Mouse (Mus musculus) thymus, adult 2 months (tissue): ENCODE measurements at regions not wholly inside any gene's neighbourhood (a gene's known extent, or its start where the extent isn't known, plus 50 kb on each side); places are given as distances from the start of the nearest gene placed in this dataset.

Experiments
- DNase-seq: peaks from one replicate; pipeline ENCODE4 v3.0.0; 2021
- H3K27ac ChIP-seq: fragments of 200-500 bp; 2 replicates; pipeline ENCODE4 v1.5.1; 2012; ENCODE audit warnings: low read length, control low read depth; ENCODE audit not compliant: control insufficient read depth, insufficient read depth
- H3K27me3 ChIP-seq: fragments of 200-500 bp; 2 replicates; pipeline ENCODE4 v1.6.1; 2012; ENCODE audit warnings: mild to moderate bottlenecking, low read length, moderate library complexity, mixed read lengths; ENCODE audit not compliant: control insufficient read depth, insufficient read depth
- H3K36me3 ChIP-seq: fragments of 200-500 bp; 2 replicates; pipeline ENCODE4 v1.6.1; 2012; ENCODE audit warnings: mild to moderate bottlenecking, low read length, moderate library complexity; ENCODE audit not compliant: control insufficient read depth, insufficient read depth
- H3K4me1 ChIP-seq: fragments of 200-500 bp; replicated peaks from 2 replicates; pipeline ENCODE4 v1.6.1; 2012; ENCODE audit warnings: low read length; ENCODE audit not compliant: control insufficient read depth, insufficient read depth
- H3K4me3 ChIP-seq: fragments of 200-500 bp; 2 replicates; pipeline ENCODE4 v1.5.1; 2012; ENCODE audit warnings: mild to moderate bottlenecking, low read length, control low read depth, moderate library complexity; ENCODE audit not compliant: control insufficient read depth, insufficient read depth
- CTCF ChIP-seq: fragments of 200-500 bp; IDR thresholded peaks from 2 replicates; pipeline ENCODE4 v1.5.1; 2012; ENCODE audit warnings: mild to moderate bottlenecking, control low read depth, low read length, moderate library complexity, borderline replicate concordance; ENCODE audit not compliant: control insufficient read depth, poor library complexity, insufficient read depth; ENCODE audit errors: extremely low read depth
- POLR2A ChIP-seq: fragments of 200-500 bp; IDR thresholded peaks from 2 replicates; pipeline ENCODE4 v1.6.1; 2012; ENCODE audit warnings: mild to moderate bottlenecking, low read length, control low read depth, moderate library complexity; ENCODE audit not compliant: control insufficient read depth, poor library complexity, insufficient read depth; ENCODE audit errors: extremely low read depth
- WGBS: fragments of 180-500 bp; shearing (Covaris S2); methylation state at CpG from one replicate; pipeline ENCODE4 v1.1.7; 2018; 5-methylcytosine and 5-hydroxymethylcytosine counted together

- H3K4me1 ChIP-seq: no peaks in the 10 kb centered on the region
- TF ChIP-seq POLR2A (no peak), CTCF (no peak)
- no peaks in the 10 kb centered on the region for H3K27me3 ChIP-seq
- H3K4me3 ChIP-seq: no peak overlapping the region
- H3K36me3 ChIP-seq: no peaks in the 10 kb centered on the region
- 73% methylated on average over 10 of the region's 10 CpGs for WGBS
- DNase-seq: no peak
- no peak overlapping the region for H3K27ac ChIP-seq
Measured at GRCm38 (mm10) chr6:61067355-61068116, 112.6 kb upstream of the Ccser1 start.

GRCm38 (mm10) chr6:61068117-61068489 lies 112.0 kb upstream of the Ccser1 start:
- no peaks in the 10 kb centered on the region for H3K36me3 ChIP-seq
- H3K4me1 ChIP-seq: no peaks in the 10 kb centered on the region
- H3K27me3 ChIP-seq: no peaks in the 10 kb centered on the region
- 3% methylated on average over 1 of the region's 1 CpGs for WGBS
- no peak overlapping the region for H3K27ac ChIP-seq
- no peak for DNase-seq
- no peak overlapping the region for H3K4me3 ChIP-seq
- TF ChIP-seq CTCF: no peak
- no peak for TF ChIP-seq POLR2A

GRCm38 (mm10) chr6:61073267-61073666 lies 106.9 kb upstream of the Ccser1 start:
- H3K27me3 ChIP-seq: no peaks in the 10 kb centered on the region
- H3K27ac ChIP-seq: no peak overlapping the region
- 97% methylated on average over 3 of the region's 3 CpGs for WGBS
- H3K4me1 ChIP-seq: no peaks in the 10 kb centered on the region
- TF ChIP-seq POLR2A (no peak), CTCF (no peak)
- no peaks in the 10 kb centered on the region for H3K36me3 ChIP-seq
- H3K4me3 ChIP-seq: no peak overlapping the region
- DNase-seq: no peak

- Histone ChIP-seq H3K27me3 (no peaks in the 10 kb centered on the region), H3K4me1 (no peaks in the 10 kb centered on the region), H3K36me3 (no peaks in the 10 kb centered on the region), H3K27ac (no peak overlapping the region), H3K4me3 (no peak overlapping the region)
- TF ChIP-seq POLR2A (no peak), CTCF (no peak)
- WGBS: 97% methylated on average over 2 of the region's 2 CpGs
- no peak for DNase-seq
Measured at GRCm38 (mm10) chr6:61073794-61074193, 106.3 kb upstream of the Ccser1 start.

- Histone ChIP-seq H3K27me3 (no peaks in the 10 kb centered on the region), H3K27ac (no peak overlapping the region), H3K4me1 (no peaks in the 10 kb centered on the region), H3K36me3 (no peaks in the 10 kb centered on the region), H3K4me3 (no peak overlapping the region)
- TF ChIP-seq CTCF: no peak
- TF ChIP-seq POLR2A: no peak
- no peak for DNase-seq
- WGBS: 96% methylated on average over 3 of the region's 3 CpGs
Measured at GRCm38 (mm10) chr6:61074700-61075099, 105.4 kb upstream of the Ccser1 start.

GRCm38 (mm10) chr6:61078559-61078958 lies 101.6 kb upstream of the Ccser1 start:
- no peaks in the 10 kb centered on the region for H3K36me3 ChIP-seq
- DNase-seq: no peak
- 85% methylated on average over 3 of the region's 3 CpGs for WGBS
- TF ChIP-seq CTCF (no peak), POLR2A (no peak)
- H3K27ac ChIP-seq: no peak overlapping the region
- no peaks in the 10 kb centered on the region for H3K4me1 ChIP-seq
- no peak overlapping the region for H3K4me3 ChIP-seq
- H3K27me3 ChIP-seq: no peaks in the 10 kb centered on the region
